Mouse (Mus musculus) thymus, adult 2 months (tissue): Measurements from ENCODE around the gene Atp1b2. TPM values are rescaled to one million over a fixed set of nuclear protein-coding genes. Genes with fewer than 3 reads are reported as not detected.

Experiments used
- DNase-seq: peaks from one replicate; pipeline ENCODE4 v3.0.0; 2021
- H3K27ac ChIP-seq: fragments of 200-500 bp; 2 replicates; pipeline ENCODE4 v1.5.1; 2012; ENCODE audit warnings: low read length, control low read depth; ENCODE audit not compliant: control insufficient read depth, insufficient read depth
- H3K27me3 ChIP-seq: fragments of 200-500 bp; 2 replicates; pipeline ENCODE4 v1.6.1; 2012; ENCODE audit warnings: mild to moderate bottlenecking, low read length, moderate library complexity, mixed read lengths; ENCODE audit not compliant: control insufficient read depth, insufficient read depth
- H3K36me3 ChIP-seq: fragments of 200-500 bp; 2 replicates; pipeline ENCODE4 v1.6.1; 2012; ENCODE audit warnings: mild to moderate bottlenecking, low read length, moderate library complexity; ENCODE audit not compliant: control insufficient read depth, insufficient read depth
- H3K4me1 ChIP-seq: fragments of 200-500 bp; replicated peaks from 2 replicates; pipeline ENCODE4 v1.6.1; 2012; ENCODE audit warnings: low read length; ENCODE audit not compliant: control insufficient read depth, insufficient read depth
- H3K4me3 ChIP-seq: fragments of 200-500 bp; 2 replicates; pipeline ENCODE4 v1.5.1; 2012; ENCODE audit warnings: mild to moderate bottlenecking, low read length, control low read depth, moderate library complexity; ENCODE audit not compliant: control insufficient read depth, insufficient read depth
- CTCF ChIP-seq: fragments of 200-500 bp; IDR thresholded peaks from 2 replicates; pipeline ENCODE4 v1.5.1; 2012; ENCODE audit warnings: mild to moderate bottlenecking, control low read depth, low read length, moderate library complexity, borderline replicate concordance; ENCODE audit not compliant: control insufficient read depth, poor library complexity, insufficient read depth; ENCODE audit errors: extremely low read depth
- POLR2A ChIP-seq: fragments of 200-500 bp; IDR thresholded peaks from 2 replicates; pipeline ENCODE4 v1.6.1; 2012; ENCODE audit warnings: mild to moderate bottlenecking, low read length, control low read depth, moderate library complexity; ENCODE audit not compliant: control insufficient read depth, poor library complexity, insufficient read depth; ENCODE audit errors: extremely low read depth
- WGBS: fragments of 180-500 bp; shearing (Covaris S2); methylation state at CpG from one replicate; pipeline ENCODE4 v1.1.7; 2018; 5-methylcytosine and 5-hydroxymethylcytosine counted together
- polyA plus RNA-seq: library from polyadenylated mRNA; depleted of rRNA; stranded (reverse); fragments of >200 nt; gene quantifications from 2 replicates; pipeline ENCODE4 v1.2.3, GENCODE M21; 2012; rRNA removed

Gene Atp1b2
- polyA plus RNA-seq, 1 experiment = 4.2 TPM

GRCm38 (mm10) chr11:69554539-69555140 is 51.1 kb downstream of the Atp1b2 start:
- no peaks in the 10 kb centered on the region for H3K36me3 ChIP-seq
- TF ChIP-seq CTCF (no peak), POLR2A (no peak)
- WGBS = 70% methylated on average over 5 of the region's 5 CpGs
- H3K4me3 ChIP-seq = no peak overlapping the region
- H3K27ac ChIP-seq = no peak overlapping the region
- H3K27me3 ChIP-seq = no peaks in the 10 kb centered on the region; the same call in 1 of the 2 replicates
- DNase-seq = no peak
- peaks cover 8% of the 10 kb centered on the region for H3K4me1 ChIP-seq

- Histone ChIP-seq H3K4me3 (no peak overlapping the region), H3K36me3 (no peaks in the 10 kb centered on the region), H3K27ac (no peak overlapping the region), H3K4me1 (peaks cover 8% of the 10 kb centered on the region), H3K27me3 (no peaks in the 10 kb centered on the region; the same call in 1 of the 2 replicates)
- TF ChIP-seq CTCF (no peak), POLR2A (no peak)
- 76% methylated on average over 2 of the region's 2 CpGs for WGBS
- DNase-seq = no peak
Observed at GRCm38 (mm10) chr11:69553341-69553721, 52.4 kb downstream of the Atp1b2 start.

- TF ChIP-seq POLR2A (no peak), CTCF (no peak)
- H3K27ac ChIP-seq = no peak overlapping the region
- no peak overlapping the region for H3K4me3 ChIP-seq
- 34% methylated on average over 14 of the region's 14 CpGs for WGBS
- peak; percentile 39 for DNase-seq
- no peaks in the 10 kb centered on the region; the same call in 1 of the 2 replicates for H3K27me3 ChIP-seq
- H3K36me3 ChIP-seq = no peaks in the 10 kb centered on the region
- H3K4me1 ChIP-seq = peaks cover 8% of the 10 kb centered on the region
Observed at GRCm38 (mm10) chr11:69552622-69553340, 53.0 kb downstream of the Atp1b2 start.

- no peaks in the 10 kb centered on the region for H3K27me3 ChIP-seq
- H3K4me3 ChIP-seq = no peak overlapping the region
- TF ChIP-seq POLR2A = no peak
- no peak for TF ChIP-seq CTCF
- H3K27ac ChIP-seq = no peak overlapping the region
- H3K4me1 ChIP-seq = peaks cover 20% of the 10 kb centered on the region
- no peak for DNase-seq
- H3K36me3 ChIP-seq = no peaks in the 10 kb centered on the region
- WGBS = 93% methylated on average over 4 of the region's 4 CpGs
Observed at GRCm38 (mm10) chr11:69551310-69551709, 54.4 kb downstream of the Atp1b2 start.

Other genes with a start within 250 kb of the Atp1b2 start
- 278 and 280 TPM in 2 replicates for gene Chd3, start 236.5 kb downstream of the Atp1b2 start, polyA plus RNA-seq
- gene Naa38, start 210.5 kb downstream of the Atp1b2 start, polyA plus RNA-seq = 139 and 170 TPM in 2 replicates
- gene Cyb5d1, start 210.3 kb downstream of the Atp1b2 start, polyA plus RNA-seq = 37.2 and 41.5 TPM in 2 replicates
- 7.3 and 9.3 TPM in 2 replicates for gene Tmem88, start 207.7 kb downstream of the Atp1b2 start, polyA plus RNA-seq
- 61.0 and 77.3 TPM in 2 replicates for gene Kdm6b, start 192.3 kb downstream of the Atp1b2 start, polyA plus RNA-seq
- 0.28 and 0.39 TPM in 2 replicates for gene Dnah2, start 56.8 kb downstream of the Atp1b2 start, polyA plus RNA-seq
- gene Efnb3, start 45.7 kb downstream of the Atp1b2 start, polyA plus RNA-seq = 3.7 and 8.7 TPM in 2 replicates
- 41.2 and 48.5 TPM in 2 replicates for gene Wrap53, start 25.7 kb downstream of the Atp1b2 start, polyA plus RNA-seq
- gene Trp53, start 25.6 kb downstream of the Atp1b2 start, polyA plus RNA-seq = 266 and 303 TPM in 2 replicates
- not detected in 2 replicates for gene Shbg, start 12.0 kb upstream of the Atp1b2 start, polyA plus RNA-seq
- 0.67 and 0.73 TPM in 2 replicates for gene Sat2, start 16.1 kb upstream of the Atp1b2 start, polyA plus RNA-seq
- 94.1 and 96.0 TPM in 2 replicates for gene Fxr2, start 27.0 kb upstream of the Atp1b2 start, polyA plus RNA-seq
- 0.24 and 0.52 TPM in 2 replicates for gene Sox15, start 49.4 kb upstream of the Atp1b2 start, polyA plus RNA-seq
- 174 and 178 TPM in 2 replicates for gene Mpdu1, start 56.7 kb upstream of the Atp1b2 start, polyA plus RNA-seq
- gene Cd68, start 60.2 kb upstream of the Atp1b2 start, polyA plus RNA-seq = 101 and 117 TPM in 2 replicates
- 669 and 722 TPM in 2 replicates for gene Eif4a1, start 66.5 kb upstream of the Atp1b2 start, polyA plus RNA-seq
- gene Senp3, start 76.1 kb upstream of the Atp1b2 start, polyA plus RNA-seq = 83.3 and 89.1 TPM in 2 replicates
- gene Tnfsf13, start 79.8 kb upstream of the Atp1b2 start, polyA plus RNA-seq = 2.2 and 3.0 TPM in 2 replicates
- 12.2 and 16.3 TPM in 2 replicates for gene Tnfsf12, start 89.9 kb upstream of the Atp1b2 start, polyA plus RNA-seq
- gene Tnfsfm13, start 90.2 kb upstream of the Atp1b2 start, polyA plus RNA-seq = 2.7 and 3.4 TPM in 2 replicates
- gene Polr2a, start 152.7 kb upstream of the Atp1b2 start, polyA plus RNA-seq = 113 and 125 TPM in 2 replicates
- gene Slc35g3, start 156.0 kb upstream of the Atp1b2 start, polyA plus RNA-seq = 0.08 and 0.29 TPM in 2 replicates
- 32.2 and 35.6 TPM in 2 replicates for gene Zbtb4, start 160.0 kb upstream of the Atp1b2 start, polyA plus RNA-seq
- gene Chrnb1, start 190.0 kb upstream of the Atp1b2 start, polyA plus RNA-seq = 12.9 and 15.7 TPM in 2 replicates
- gene Fgf11, start 195.9 kb upstream of the Atp1b2 start, polyA plus RNA-seq = 1.7 and 2.4 TPM in 2 replicates
- gene Tmem102, start 199.7 kb upstream of the Atp1b2 start, polyA plus RNA-seq = 4.7 and 5.1 TPM in 2 replicates
- gene Gm39566, start 209.4 kb upstream of the Atp1b2 start, polyA plus RNA-seq = 0.05 TPM in 1 of 2 replicates, not detected in the other
- gene Spem2, start 212.5 kb upstream of the Atp1b2 start, polyA plus RNA-seq = 0.22 TPM in 1 of 2 replicates, not detected in the other
- gene Spem1, start 216.2 kb upstream of the Atp1b2 start, polyA plus RNA-seq = 0.20 and 0.61 TPM in 2 replicates
- gene Nlgn2, start 231.8 kb upstream of the Atp1b2 start, polyA plus RNA-seq = 14.4 and 15.3 TPM in 2 replicates
- 160 and 224 TPM in 2 replicates for gene Tmem256, start 232.6 kb upstream of the Atp1b2 start, polyA plus RNA-seq
- gene Plscr3, start 240.4 kb upstream of the Atp1b2 start, polyA plus RNA-seq = 132 and 142 TPM in 2 replicates